Mouse (Mus musculus) macrophage (primary cell): ENCODE data around the gene Pld3. TPM values are rescaled to one million over a fixed set of nuclear protein-coding genes. Genes with fewer than 3 reads are reported as not detected.
A peak's percentile ranks its signal among the peaks of the same experiment; 100 is the strongest.

Experiments
- H3K27ac ChIP-seq: fragments of 350-480 bp; formaldehyde crosslinking; 2 replicates; pipeline ENCODE4 v1.9.0; 2021
- H3K36me3 ChIP-seq: fragments of 350-480 bp; formaldehyde crosslinking; 2 replicates; pipeline ENCODE4 v1.9.0; 2021; ENCODE audit errors: inconsistent target
- H3K4me3 ChIP-seq: fragments of 350-480 bp; formaldehyde crosslinking; 2 replicates; pipeline ENCODE4 v1.9.0; 2021; ENCODE audit errors: inconsistent target
- H3K79me2 ChIP-seq: fragments of 350-480 bp; formaldehyde crosslinking; 2 replicates; pipeline ENCODE4 v1.9.0; 2021; ENCODE audit errors: inconsistent target
- WGBS: methylation state at CpG from one replicate; pipeline ENCODE4 v1.1.7; 2026; ENCODE audit warnings: inconsistent platforms; ENCODE audit not compliant: missing documents; 5-methylcytosine and 5-hydroxymethylcytosine counted together
- polyA plus RNA-seq: library from polyadenylated mRNA; stranded (reverse); fragments of 250-400 nt; gene quantifications from 3 replicates; pipeline ENCODE4 v1.2.4, GENCODE M21; 2018; ENCODE audit warnings: inconsistent platforms

Pld3 gene
- polyA plus RNA-seq, 1 experiment from 2014 or later: 2,092 TPM

- H3K36me3 ChIP-seq: peaks cover 61% of the 10 kb centered on the region
- 96% methylated on average over 14 of the region's 14 CpGs for WGBS
- H3K27ac ChIP-seq: no peak overlapping the region
Measured at GRCm38 (mm10) chr7:27580380-27581174, 27.6 kb upstream of the Pld3 start.

GRCm38 (mm10) chr7:27578465-27578864 is 25.4 kb upstream of the Pld3 start:
- H3K79me2 ChIP-seq: peaks cover 69% of the 10 kb centered on the region
- H3K27ac ChIP-seq: peak overlapping the region; percentile 96
- peaks cover 63% of the 10 kb centered on the region for H3K36me3 ChIP-seq
- H3K4me3 ChIP-seq: no peak overlapping the region
- WGBS: 95% methylated on average over 5 of the region's 7 CpGs

More at GRCm38 (mm10) chr7:27580380-27581174, 27.6 kb upstream of the Pld3 start:
- Histone ChIP-seq H3K4me3 (no peak overlapping the region), H3K79me2 (peaks cover 56% of the 10 kb centered on the region)

DNA sequence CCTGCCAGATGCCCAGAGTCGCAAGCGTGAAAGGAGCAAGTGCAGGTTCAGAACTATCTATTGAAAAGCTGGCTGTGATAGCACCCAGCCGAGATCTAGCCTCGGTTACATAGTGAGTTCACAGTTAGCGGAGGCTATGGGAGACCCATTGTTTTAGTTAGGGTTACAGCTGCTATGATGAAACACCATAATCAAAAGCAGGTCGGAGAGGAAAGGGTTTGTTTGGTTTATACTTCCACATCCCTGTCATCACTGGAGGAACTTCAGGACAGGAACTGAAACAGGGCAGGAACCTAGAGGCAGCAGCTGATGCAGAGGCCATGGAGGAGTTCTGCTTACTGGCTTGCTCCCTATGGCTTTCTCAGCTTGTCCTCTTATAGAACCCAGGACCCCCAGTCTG is 24.6 kb upstream of the Pld3 start:
- Histone ChIP-seq H3K4me3 (no peak overlapping the region), H3K36me3 (peaks cover 54% of the 10 kb centered on the region), H3K79me2 (peaks cover 71% of the 10 kb centered on the region), H3K27ac (peak overlapping the region; percentile 96)
- 61% methylated on average over 6 of the region's 6 CpGs for WGBS

DNA sequence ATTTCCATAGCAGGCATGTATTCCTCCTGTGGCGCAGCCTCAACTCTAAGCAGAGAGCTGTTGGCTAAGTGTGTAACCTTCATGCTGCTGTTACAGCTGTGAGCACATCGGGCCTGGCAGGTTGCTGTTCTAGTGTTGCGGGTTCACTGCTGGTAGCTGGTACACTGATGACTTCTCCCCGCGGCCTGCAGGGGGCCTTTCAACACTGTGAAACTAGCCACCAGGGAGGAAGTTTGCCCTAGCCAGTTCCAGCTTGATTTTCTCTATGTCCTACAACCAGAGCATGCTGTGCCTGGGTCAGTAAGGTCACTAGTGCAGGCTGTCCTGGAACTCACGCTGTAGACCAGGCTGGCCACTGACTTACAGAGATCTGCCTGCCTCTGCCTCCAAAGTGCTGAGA is 23.9 kb upstream of the Pld3 start:
- Histone ChIP-seq H3K4me3 (no peak overlapping the region), H3K27ac (peak overlapping the region; percentile 96), H3K36me3 (peaks cover 47% of the 10 kb centered on the region), H3K79me2 (peaks cover 72% of the 10 kb centered on the region)
- WGBS: 63% methylated on average over 6 of the region's 6 CpGs

- Histone ChIP-seq H3K36me3 (peaks cover 32% of the 10 kb centered on the region), H3K4me3 (peak overlapping the region; percentile 34), H3K79me2 (peaks cover 46% of the 10 kb centered on the region), H3K27ac (peak overlapping the region; percentile 96)
- WGBS: 76% methylated on average over 14 of the region's 14 CpGs
Measured at GRCm38 (mm10) chr7:27574124-27574880, 21.3 kb upstream of the Pld3 start.

- peaks cover 32% of the 10 kb centered on the region for H3K79me2 ChIP-seq
- H3K36me3 ChIP-seq: peaks cover 36% of the 10 kb centered on the region
- H3K27ac ChIP-seq: peak overlapping the region; percentile 96
- no peak overlapping the region for H3K4me3 ChIP-seq
- WGBS: 79% methylated on average over 4 of the region's 4 CpGs
Measured at GRCm38 (mm10) chr7:27572133-27572532, 19.1 kb upstream of the Pld3 start.

GRCm38 (mm10) chr7:27569580-27570224 is 16.7 kb upstream of the Pld3 start:
- Histone ChIP-seq H3K36me3 (peaks cover 45% of the 10 kb centered on the region), H3K27ac (no peak overlapping the region), H3K4me3 (no peak overlapping the region), H3K79me2 (peaks cover 10% of the 10 kb centered on the region)
- 92% methylated on average over 5 of the region's 5 CpGs for WGBS

- H3K27ac ChIP-seq: no peak overlapping the region
- H3K79me2 ChIP-seq: peaks cover 60% of the 10 kb centered on the region
- 100% methylated on average over 1 of the region's 1 CpGs for WGBS
- H3K36me3 ChIP-seq: peaks cover 39% of the 10 kb centered on the region
- no peak overlapping the region for H3K4me3 ChIP-seq
Measured at GRCm38 (mm10) chr7:27560978-27561377, 8.0 kb upstream of the Pld3 start.

- Histone ChIP-seq H3K79me2 (peaks cover 66% of the 10 kb centered on the region), H3K36me3 (peaks cover 39% of the 10 kb centered on the region), H3K4me3 (no peak overlapping the region), H3K27ac (no peak overlapping the region)
- WGBS: 81% methylated on average over 8 of the region's 8 CpGs
Measured at GRCm38 (mm10) chr7:27560291-27560887, 7.4 kb upstream of the Pld3 start.

DNA sequence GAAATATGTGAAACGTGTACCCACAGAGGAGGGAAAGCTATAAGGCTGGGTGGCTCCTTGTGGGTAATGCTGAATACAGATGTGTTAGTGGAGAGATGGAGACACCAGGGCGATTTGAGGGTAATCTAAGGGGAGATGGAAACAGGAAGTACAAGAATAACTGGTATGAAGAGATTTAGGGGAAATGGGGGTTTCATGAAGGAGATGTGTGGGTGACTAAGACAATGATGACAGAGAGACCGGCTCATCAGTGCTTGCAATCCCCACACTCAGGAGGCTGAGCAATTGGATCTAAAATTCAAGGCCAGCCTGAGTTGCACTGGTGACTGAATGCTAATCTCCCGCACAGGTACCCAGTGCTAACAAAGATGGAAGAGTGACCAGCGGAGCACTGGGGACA is 948 bp downstream of the Pld3 start:
- Histone ChIP-seq H3K27ac (peak overlapping the region; percentile 53), H3K79me2 (peaks cover 36% of the 10 kb centered on the region), H3K36me3 (peaks cover 11% of the 10 kb centered on the region; the same call in 1 of the 2 replicates), H3K4me3 (peak overlapping the region; percentile 92; the same call in 1 of the 2 replicates)
- WGBS: 44% methylated on average over 4 of the region's 5 CpGs

GRCm38 (mm10) chr7:27549597-27549996 is 3.4 kb downstream of the Pld3 start:
- WGBS: 65% methylated on average over 6 of the region's 6 CpGs
- no peaks in the 10 kb centered on the region for H3K36me3 ChIP-seq
- no peak overlapping the region for H3K4me3 ChIP-seq
- H3K79me2 ChIP-seq: peaks cover 14% of the 10 kb centered on the region
- no peak overlapping the region for H3K27ac ChIP-seq

DNA sequence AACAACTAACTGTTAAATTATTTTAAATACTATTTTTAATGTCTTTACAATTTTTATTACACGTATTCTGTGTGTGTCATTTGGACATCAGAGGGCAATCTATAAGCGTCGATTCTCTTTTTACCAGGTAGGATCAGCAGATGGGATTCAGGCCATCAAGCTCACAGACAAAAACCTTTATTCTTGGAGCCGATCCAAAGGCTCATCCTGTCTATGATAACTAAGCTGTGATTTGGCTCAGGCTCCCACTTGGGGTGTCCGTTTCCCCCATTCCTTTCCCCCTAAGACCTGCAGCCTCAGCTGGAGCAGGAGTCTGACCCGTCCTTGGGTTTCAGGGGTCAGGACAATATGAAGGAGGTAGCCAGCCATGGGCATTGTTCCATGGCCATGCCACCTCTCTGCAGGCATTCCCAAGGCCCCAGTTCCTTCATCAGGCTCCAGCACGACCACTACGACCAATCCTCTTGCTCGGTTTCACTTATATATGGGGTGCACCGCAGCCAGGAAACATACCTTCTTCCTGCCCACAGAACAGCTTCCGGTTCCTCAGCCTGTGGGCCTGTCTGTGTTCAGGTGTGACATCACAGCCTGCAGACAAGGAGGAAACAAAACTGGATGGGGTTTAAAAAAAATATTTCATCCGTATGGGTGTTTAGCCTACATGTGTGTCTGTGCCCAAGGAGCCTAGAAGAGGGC is 8.2 kb downstream of the Pld3 start:
- Histone ChIP-seq H3K36me3 (peaks cover 11% of the 10 kb centered on the region), H3K79me2 (peaks cover 18% of the 10 kb centered on the region; the same call in 1 of the 2 replicates), H3K4me3 (no peak overlapping the region), H3K27ac (peak overlapping the region; percentile 9; the same call in 1 of the 2 replicates)
- WGBS: 40% methylated on average over 12 of the region's 12 CpGs

DNA sequence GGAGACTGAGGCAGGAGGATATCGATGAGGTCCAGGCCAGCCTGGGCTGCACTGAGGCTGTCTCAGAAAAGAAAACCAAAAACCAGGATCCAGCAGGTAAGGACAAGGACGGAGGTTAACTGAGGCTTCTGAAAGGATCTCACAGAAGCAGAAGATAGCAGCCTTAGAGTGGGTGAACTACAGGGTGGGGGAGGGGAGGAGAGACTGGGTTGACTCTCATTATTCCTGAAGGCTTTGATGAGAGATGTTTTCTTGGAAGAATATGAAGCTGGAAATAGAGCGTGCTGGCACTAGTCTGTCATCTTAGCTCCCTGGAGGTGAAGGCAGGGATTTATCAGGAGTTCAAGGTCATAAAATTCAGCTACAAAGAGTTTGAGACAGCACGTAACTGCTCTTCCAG is 9.2 kb downstream of the Pld3 start:
- peaks cover 18% of the 10 kb centered on the region; the same call in 1 of the 2 replicates for H3K79me2 ChIP-seq
- no peak overlapping the region for H3K4me3 ChIP-seq
- WGBS: 97% methylated on average over 4 of the region's 4 CpGs
- H3K27ac ChIP-seq: no peak overlapping the region
- H3K36me3 ChIP-seq: peaks cover 17% of the 10 kb centered on the region

GRCm38 (mm10) chr7:27543065-27543464 is 10.0 kb downstream of the Pld3 start:
- H3K79me2 ChIP-seq: peaks cover 18% of the 10 kb centered on the region; the same call in 1 of the 2 replicates
- H3K4me3 ChIP-seq: peak overlapping the region; percentile 80
- peaks cover 17% of the 10 kb centered on the region for H3K36me3 ChIP-seq
- H3K27ac ChIP-seq: peak overlapping the region; percentile 72
- 41% methylated on average over 6 of the region's 6 CpGs for WGBS
